Mouse (Mus musculus) monocyte, adult 5-6 weeks (primary cell): Measurements from ENCODE around the gene Mical3. TPM values are rescaled to one million over a fixed set of nuclear protein-coding genes. Genes with fewer than 3 reads are reported as not detected.

Source experiments
- ATAC-seq: fragments of 153-309, 156-312 bp; replicated peaks from 2 replicates; pipeline ENCODE4 v1.8.0; 2017; ENCODE audit warnings: mild to moderate bottlenecking; ENCODE audit not compliant: low TSS enrichment, insufficient number of reproducible peaks, severe bottlenecking, poor library complexity, low FRiP score
- total RNA-seq: library from RNA; stranded (forward); fragments of 200-1000, 200-491, 200-594 nt; gene quantifications from 3 replicates; pipeline ENCODE4 v1.2.3, GENCODE M21; 2017

Mical3 gene
- total RNA-seq, 1 experiment from 2014 or later: 2.9 TPM

- ATAC-seq: no peak
These were observed 93.7 kb downstream of the Mical3 start for GRCm38 (mm10) chr6:121037086-121037485.

DNA sequence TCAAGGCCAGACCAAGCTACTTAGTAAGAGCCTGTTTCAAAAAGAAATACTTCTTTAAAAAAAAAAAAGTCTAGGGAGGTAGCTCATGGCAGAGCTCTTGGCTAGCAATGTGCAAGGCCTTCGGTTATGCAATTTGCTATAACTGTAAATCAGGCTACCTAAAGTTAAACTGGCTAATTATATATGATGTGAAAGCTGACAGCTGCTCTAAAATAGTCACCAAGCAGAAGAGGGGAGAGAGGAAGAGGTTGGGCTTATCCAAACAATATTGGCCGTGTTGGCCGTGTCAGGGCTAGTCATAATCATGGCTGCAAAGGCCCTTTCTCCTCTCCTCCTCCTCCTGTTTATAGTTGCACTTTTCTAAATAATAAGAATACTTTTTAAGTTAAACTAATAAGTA lies 94.9 kb downstream of the Mical3 start:
- no peak for ATAC-seq

DNA sequence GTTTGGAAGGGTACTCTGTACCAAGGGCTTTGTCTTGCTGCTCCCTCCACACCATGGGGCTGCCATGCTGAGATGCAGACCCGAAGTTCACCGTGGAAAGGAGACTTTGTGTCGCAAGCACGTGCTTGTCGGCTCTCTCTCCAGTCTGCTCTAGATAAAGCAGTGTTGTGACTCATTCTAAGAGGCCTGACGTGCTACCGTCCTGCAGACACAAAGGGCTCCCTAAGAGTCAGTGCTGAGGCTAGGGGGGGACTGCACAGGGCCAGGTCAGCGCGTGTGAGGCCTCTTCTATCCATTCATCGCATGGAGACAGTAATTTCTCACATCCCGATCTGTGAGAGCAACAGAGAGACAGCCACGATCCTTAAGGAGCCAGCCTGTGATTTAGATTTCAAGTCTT lies 95.5 kb downstream of the Mical3 start:
- ATAC-seq: no peak

DNA sequence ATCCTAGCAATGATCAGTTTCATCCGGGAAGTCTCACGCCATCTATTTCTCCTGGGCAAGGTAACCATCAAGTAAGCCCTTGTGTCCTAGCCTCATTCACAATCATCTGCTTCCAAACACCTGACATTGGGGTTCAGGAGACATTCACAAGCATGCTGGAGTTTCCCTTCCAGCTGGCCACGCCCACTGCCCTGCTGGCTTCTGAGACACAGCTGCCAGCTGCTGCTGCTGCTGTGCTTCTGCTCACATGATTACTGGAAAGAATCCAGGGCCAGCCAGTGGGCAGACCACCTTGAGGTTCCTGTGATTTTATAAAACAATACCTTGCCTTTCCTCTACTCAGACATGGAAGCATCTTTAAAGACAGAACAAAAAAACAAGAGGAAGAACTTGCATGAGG lies 97.5 kb downstream of the Mical3 start:
- no peak for ATAC-seq

DNA sequence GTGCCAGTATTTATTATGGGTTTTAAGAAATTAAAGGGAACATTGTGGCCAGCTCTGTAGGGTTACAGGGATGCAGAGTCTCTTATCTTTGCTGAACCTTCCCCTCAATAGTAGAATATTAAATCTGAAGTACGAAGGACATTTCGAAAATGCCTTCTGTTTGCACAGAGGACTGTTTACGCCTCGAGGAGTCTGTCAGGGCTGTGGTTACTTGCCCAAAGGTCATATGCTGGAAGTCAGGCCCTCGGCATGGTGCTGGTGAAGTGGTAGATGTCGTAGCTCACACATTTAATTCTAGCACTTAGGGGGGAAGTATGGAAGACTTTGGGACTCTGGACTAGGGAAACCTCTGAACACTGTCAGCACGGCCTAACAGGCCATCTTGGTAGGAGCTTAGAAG lies 99.4 kb downstream of the Mical3 start:
- no peak for ATAC-seq

- ATAC-seq: no peak
These were observed 100.8 kb downstream of the Mical3 start for GRCm38 (mm10) chr6:121029897-121030589.

- ATAC-seq: no peak
These were observed 102.3 kb downstream of the Mical3 start for GRCm38 (mm10) chr6:121028514-121028913.

DNA sequence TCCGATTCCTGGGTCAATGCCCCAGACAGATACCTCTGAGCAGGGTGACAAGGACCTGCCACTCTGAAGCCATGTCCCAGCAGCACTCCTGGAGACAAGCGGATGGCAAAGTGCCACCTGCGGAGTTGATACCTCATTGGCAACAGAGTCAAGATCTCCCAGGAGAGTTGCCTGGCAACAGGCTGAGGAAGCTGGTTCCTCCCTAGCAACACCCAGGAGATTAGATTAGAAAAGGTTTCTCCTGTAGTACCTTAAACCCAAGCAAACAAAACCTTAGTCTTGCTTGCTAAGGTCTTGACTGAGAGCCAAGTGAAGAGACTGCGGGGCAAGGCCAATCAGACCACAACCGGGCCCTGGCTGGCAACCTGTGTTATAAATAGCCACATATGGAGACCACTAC lies 103.5 kb downstream of the Mical3 start:
- no peak for ATAC-seq

GRCm38 (mm10) chr6:121026866-121027265 lies 103.9 kb downstream of the Mical3 start:
- ATAC-seq: no peak

GRCm38 (mm10) chr6:121026019-121026584 lies 104.7 kb downstream of the Mical3 start:
- ATAC-seq: no peak

- ATAC-seq: no peak
These were observed 112.7 kb downstream of the Mical3 start for GRCm38 (mm10) chr6:121018147-121018546.

GRCm38 (mm10) chr6:121017436-121018031 lies 113.3 kb downstream of the Mical3 start:
- no peak for ATAC-seq

GRCm38 (mm10) chr6:121016097-121016496 lies 114.7 kb downstream of the Mical3 start:
- no peak for ATAC-seq

GRCm38 (mm10) chr6:121014339-121014738 lies 116.5 kb downstream of the Mical3 start:
- no peak for ATAC-seq

- ATAC-seq: no peak; the same call in 1 of the 2 replicates
These were observed 117.0 kb downstream of the Mical3 start for GRCm38 (mm10) chr6:121013750-121014149.

DNA sequence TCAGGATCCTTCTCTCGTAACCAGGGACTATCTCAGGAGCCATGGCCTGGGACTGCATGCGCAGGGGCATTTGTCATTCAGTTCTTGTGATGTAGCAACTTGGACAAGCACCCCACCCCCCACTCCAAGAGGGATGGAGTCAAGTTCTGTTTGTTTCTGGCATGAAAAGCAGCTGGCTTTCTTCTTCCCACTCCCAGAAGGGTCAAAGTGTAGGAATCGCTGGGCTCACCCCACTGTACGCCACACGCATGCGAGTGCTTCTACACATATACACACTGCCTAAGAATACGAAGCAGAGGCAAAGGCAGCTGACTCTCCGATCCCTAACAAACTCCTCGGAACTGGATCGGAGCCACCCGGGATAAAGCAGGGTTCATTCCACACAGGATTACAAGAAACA lies 119.1 kb downstream of the Mical3 start:
- no peak for ATAC-seq

- no peak for ATAC-seq
These were observed 121.1 kb downstream of the Mical3 start for GRCm38 (mm10) chr6:121009651-121010050.

DNA sequence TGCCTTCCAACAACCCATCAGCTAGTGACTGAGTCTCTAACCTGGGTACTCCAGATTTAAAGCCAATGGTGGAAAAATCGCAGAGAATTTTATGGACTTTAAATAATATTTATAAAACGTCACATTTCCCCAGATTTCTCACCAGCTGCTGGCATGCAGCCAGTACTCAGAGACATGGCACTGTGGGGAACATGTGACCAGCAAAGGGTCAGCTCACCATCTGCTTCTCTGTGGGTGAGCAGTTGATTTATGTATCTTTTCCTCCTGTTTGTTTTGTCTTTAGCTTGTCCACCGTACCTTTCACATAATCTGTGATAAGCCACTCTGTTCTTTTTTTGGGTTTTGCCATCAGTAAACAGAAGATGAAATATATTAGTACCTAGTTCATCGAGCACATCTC lies 125.8 kb downstream of the Mical3 start:
- ATAC-seq: no peak

- ATAC-seq: no peak
These were observed 127.8 kb downstream of the Mical3 start for GRCm38 (mm10) chr6:121002952-121003351.

- ATAC-seq: no peak
These were observed 130.8 kb downstream of the Mical3 start for GRCm38 (mm10) chr6:120999860-121000526.
